Mouse (Mus musculus) frontal cortex, adult 2 months (tissue): ENCODE measurements around the gene Neurod2. TPM values are rescaled to one million over a fixed set of nuclear protein-coding genes. Genes with fewer than 3 reads are reported as not detected.
A peak's percentile ranks its signal among the peaks of the same experiment; 100 is the strongest.

Experiments
- DNase-seq, 2 experiments: peaks; one replicate each; pipeline ENCODE4 v3.0.0; 2022; ENCODE audit warnings: low spot score in 1 of 2; ENCODE audit errors: extremely low spot score in 1 of 2
- polyA plus RNA-seq: library from polyadenylated mRNA; depleted of rRNA; stranded (reverse); fragments of >200 nt; gene quantifications from 2 replicates; pipeline ENCODE4 v1.2.3, GENCODE M21; 2012; rRNA removed

The Neurod2 gene
- polyA plus RNA-seq: 33.9 and 34.2 TPM in 2 replicates

- DNase-seq: peak in 1 of 2 experiments; percentile 82
These were observed at the start of gene Neurod2 for GRCm38 (mm10) chr11:98329081-98329959. TSS of gene Neurod2 (minus strand) at chr11:98329648.

GRCm38 (mm10) chr11:98377787-98378186, 48.3 kb upstream of the Neurod2 start:
- no peak for DNase-seq

GRCm38 (mm10) chr11:98376756-98377155, 47.3 kb upstream of the Neurod2 start:
- DNase-seq: no peak

GRCm38 (mm10) chr11:98374266-98374665, 44.8 kb upstream of the Neurod2 start:
- DNase-seq: no peak

GRCm38 (mm10) chr11:98373244-98373643, 43.8 kb upstream of the Neurod2 start:
- DNase-seq: no peak

- DNase-seq: peak in 1 of 2 experiments; percentile 83
These were observed 43.0 kb upstream of the Neurod2 start for GRCm38 (mm10) chr11:98372406-98372805.

GRCm38 (mm10) chr11:98371556-98372240, 42.2 kb upstream of the Neurod2 start:
- DNase-seq: no peak

- no peak for DNase-seq
These were observed 41.1 kb upstream of the Neurod2 start for GRCm38 (mm10) chr11:98370588-98370987.

- DNase-seq: no peak
These were observed 39.9 kb upstream of the Neurod2 start for GRCm38 (mm10) chr11:98369337-98369736.

GRCm38 (mm10) chr11:98367863-98368186, 38.4 kb upstream of the Neurod2 start:
- DNase-seq: no peak

GRCm38 (mm10) chr11:98367171-98367862, 37.9 kb upstream of the Neurod2 start:
- peak; percentile 59 to 68 for DNase-seq

- DNase-seq: no peak
These were observed 36.8 kb upstream of the Neurod2 start for GRCm38 (mm10) chr11:98366290-98366689.

GRCm38 (mm10) chr11:98364410-98364809, 35.0 kb upstream of the Neurod2 start:
- no peak for DNase-seq

- no peak for DNase-seq
These were observed 34.4 kb upstream of the Neurod2 start for GRCm38 (mm10) chr11:98363817-98364216.

GRCm38 (mm10) chr11:98360866-98361521, 31.5 kb upstream of the Neurod2 start:
- no peak for DNase-seq

GRCm38 (mm10) chr11:98358161-98359083, 29.0 kb upstream of the Neurod2 start, which contains the start of gene Stard3:
TSS of gene Stard3 (plus strand) at chr11:98358368.
- DNase-seq: peak; percentile 46 to 85

- no peak for DNase-seq
These were observed 28.1 kb upstream of the Neurod2 start for GRCm38 (mm10) chr11:98357396-98358160.

- DNase-seq: no peak
These were observed 27.4 kb upstream of the Neurod2 start for GRCm38 (mm10) chr11:98356625-98357394.
